Mouse (Mus musculus) thymus, postnatal 4 days (tissue): ENCODE results near the gene Suox.
"Not testable (repeated sequence)": the region's sequence is repeated elsewhere in the genome, so short reads cannot be mapped to it uniquely, and the experiment has no call there.

Source experiments
- DNase-seq: peaks from one replicate; pipeline ENCODE4 v3.0.0; 2021

The Suox gene

DNA sequence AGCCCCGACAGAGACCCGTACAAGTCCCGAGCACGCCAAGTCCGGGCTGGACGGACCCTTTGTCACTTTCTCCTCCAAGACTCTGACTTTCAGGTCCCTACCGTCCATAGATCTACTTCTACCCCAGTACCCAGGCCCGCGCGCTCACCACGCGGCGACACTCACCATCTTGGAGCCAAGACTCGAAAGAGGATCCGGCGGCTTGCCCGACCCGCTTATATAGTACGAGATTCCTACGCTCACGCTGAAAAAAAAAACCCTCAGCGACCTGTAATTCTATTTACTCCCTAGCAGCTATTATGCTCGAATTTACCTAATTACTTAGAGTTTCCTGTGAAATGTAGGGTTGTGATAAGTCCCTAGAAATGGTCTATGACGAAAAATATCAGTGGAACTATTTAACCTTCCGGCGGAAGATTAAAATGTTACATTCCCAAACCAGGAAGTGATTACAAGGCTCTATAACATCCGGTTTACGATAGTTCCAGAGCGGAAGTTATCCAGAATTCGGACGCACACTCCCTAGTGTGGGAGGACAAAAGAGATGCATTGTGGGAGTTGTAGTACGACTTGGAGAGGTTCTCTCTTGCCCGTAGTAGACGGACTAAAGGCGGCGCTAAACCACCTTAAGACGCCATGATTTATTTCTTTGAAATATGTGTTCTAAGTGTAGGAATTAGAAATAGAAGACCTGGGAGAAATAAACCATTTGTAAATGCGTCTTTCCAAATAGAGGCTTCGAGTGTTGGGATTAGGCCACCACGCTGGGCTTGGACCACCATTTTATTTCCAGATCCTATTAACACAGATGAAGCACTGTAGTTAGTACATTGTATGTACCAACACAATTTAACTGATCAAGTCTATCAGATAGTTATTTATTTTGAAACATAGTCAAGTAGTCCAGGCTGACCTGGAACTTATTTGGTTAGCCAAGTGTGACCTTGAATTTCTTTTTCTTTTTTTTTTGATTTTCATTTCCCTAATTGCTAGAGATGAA lies 47.3 kb downstream of the Suox start, which contains the start of gene Rps26:
Gene Rps26, minus strand, starts transcription at position 437 of the 1,000 bp plus-strand sequence.
- DNase-seq: peak; percentile 89

DNA sequence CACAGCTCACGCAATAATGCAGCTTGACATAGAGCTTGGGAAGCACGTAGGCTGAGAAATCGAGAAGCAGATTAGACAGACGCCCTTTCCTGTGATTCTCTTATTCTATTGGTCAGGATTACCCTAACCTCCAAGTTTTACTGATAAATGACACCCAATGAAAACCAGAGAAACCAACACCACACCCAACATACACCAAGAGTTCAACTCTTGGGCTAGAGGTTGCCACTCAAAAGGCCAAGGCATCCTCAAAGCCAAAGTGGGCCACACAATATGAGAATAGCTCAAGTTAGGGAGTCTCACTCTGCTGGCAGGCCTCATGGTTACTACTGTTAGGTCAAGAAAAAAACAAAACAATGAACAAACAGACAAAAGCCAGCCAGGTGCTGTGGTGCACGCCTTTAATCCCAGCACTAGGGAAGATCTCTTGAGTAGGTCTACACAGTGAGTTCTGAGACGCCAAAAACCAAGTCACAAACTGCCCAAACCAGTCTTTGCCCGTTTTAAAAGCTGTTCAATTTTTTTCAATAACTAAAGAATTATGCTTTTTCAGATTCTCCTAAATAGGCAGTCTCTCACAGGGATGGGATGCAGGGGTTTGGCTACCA lies 48.5 kb downstream of the Suox start:
- DNase-seq: no peak

DNA sequence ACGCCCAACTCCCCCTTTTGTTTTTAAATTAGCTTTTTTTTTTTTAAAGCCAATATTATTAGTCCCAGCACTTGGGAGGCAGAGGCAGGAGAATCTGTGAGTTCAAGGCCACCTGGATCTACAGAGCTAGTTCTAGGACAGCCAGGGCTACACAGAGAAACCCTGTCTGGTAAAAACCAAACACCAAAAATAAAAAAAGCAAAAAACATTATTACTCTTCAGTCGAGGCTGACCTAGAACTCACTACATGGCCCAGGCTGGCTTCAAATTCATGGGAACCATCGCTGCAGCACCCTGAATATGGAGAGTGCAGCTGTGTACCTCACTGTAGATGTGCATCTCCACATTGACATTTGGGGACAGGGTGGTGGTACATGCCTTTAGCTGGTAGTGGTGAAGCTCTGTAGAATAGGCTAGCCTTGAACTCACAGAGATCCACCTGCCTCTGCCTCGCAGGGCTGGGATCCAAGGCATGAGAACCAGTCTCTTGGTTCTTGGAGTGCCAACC lies 50.7 kb downstream of the Suox start:
- not testable (repeated sequence) for DNase-seq

DNA sequence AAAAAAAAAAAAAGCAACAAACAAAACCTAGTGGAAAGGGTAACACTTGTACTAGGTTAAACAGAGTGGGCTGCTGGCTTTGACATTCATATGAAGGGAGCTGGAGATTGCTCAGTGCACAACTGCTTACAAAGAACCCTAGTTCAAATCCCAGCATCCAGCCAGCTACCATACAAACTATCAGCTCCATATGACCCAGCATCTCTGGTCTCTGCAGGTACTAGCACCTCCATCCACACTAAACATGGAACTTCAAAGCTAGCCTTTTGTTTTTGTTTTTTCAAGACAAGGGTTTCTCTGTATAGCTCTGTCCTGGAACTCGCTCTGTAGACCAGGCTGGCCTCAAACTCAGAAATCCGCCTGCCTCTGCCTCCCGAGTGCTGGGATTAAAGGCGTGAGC lies 51.2 kb downstream of the Suox start:
- DNase-seq: no peak

DNA sequence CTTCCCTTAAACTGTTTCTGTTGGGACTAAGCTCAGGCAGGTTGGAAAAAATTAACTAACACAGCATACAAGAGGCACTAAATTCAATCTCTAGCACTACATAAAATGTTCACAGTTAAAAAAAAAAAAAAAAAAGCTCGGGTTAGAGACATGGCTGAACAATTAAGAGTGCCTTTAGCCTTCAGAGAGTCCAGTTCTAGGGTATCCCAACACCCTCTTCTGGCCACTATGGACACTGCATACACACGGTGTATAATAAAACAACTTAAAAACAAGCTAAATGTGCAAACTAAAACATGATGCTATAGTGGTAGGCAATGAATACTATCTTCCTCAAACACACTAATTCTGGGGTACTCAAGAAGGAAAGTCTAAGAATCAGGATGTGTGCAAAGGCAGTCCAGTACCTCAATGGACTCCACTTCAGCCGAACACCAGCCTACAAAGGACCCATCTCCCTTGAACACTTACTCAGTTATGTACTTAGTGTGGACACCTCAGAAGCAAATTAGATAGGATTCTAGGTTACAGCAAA lies 51.8 kb downstream of the Suox start:
- DNase-seq: no peak

DNA sequence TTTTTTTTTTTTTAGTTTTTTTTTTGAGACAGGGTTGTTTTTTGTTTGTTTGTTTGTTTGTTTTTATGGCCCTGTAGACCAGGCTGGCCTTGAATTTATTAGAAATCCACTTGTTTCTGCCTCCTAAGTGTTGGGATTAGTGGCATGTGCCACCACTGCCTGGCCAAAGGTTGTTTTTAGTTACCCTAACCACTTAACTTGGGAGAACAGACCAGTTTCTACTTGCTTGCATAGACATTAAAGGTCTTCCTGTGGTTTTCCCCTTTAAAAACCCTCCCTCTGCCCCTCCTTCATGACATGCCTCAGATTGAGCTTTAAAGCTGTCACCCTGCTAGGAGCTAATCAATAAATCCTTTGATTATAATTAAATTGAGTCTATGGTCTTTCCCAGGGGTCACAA lies 53.6 kb downstream of the Suox start:
- no peak for DNase-seq
